Mouse (Mus musculus): Measurements from ENCODE around the gene Ninj1. TPM values are rescaled to one million over a fixed set of nuclear protein-coding genes. Genes with fewer than 3 reads are reported as not detected.

The Ninj1 gene
- polyA plus RNA-seq, 1 experiment from 2014 or later = 122 TPM

DNA sequence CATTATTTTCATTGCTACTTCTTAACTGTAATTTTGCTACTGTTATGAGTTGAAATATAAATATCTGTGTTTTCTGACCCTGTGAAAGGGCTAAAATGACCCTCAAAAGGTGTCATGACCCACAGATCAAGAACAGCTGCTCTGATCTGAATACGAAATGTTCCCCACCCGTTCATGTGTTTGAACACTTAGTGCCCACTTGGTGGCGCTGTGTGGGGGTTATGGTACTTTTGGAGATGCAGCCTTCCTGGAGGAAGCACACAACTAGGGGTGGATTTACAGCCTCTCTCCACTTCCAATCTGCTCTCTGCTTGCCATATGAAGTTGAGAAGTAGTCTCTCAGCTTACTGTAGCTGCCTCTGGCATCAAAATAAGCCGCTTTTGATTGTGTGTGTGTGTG lies 47.4 kb downstream of the Ninj1 start:
- H3K9ac ChIP-seq (ENCODE audit: low read depth, low read length) = no peak overlapping the region
- no peaks in the 10 kb centered on the region for H3K4me1 ChIP-seq (replicated peaks; ENCODE audit: insufficient read depth, low read length)
- H3K4me3 ChIP-seq (replicated peaks; ENCODE audit: low read depth, low read length) = no peak overlapping the region
- H3K27ac ChIP-seq = peak overlapping the region; percentile 36; the same call in 1 of the 2 replicates
- no peaks in the 10 kb centered on the region for H3K27me3 ChIP-seq (ENCODE audit: insufficient read depth, low read length)
- 97% methylated on average over 4 of the region's 4 CpGs for WGBS
- H3K36me3 ChIP-seq (ENCODE audit: insufficient read depth, low read length) = no peaks in the 10 kb centered on the region
- H3K4me2 ChIP-seq (ENCODE audit: low read length) = no peak overlapping the region
- DNase-seq (ENCODE audit: low spot score) = no peak
- no peak for ATAC-seq (replicated peaks; ENCODE audit: low FRiP score, low read depth)
- TF ChIP-seq CTCF (IDR thresholded peaks at IDR 0.05; ENCODE audit: low read depth) = peak; percentile 18; the same call in 1 of the 2 replicates
- H3K9me3 ChIP-seq (replicated peaks; ENCODE audit: low read length) = peaks cover 4% of the 10 kb centered on the region; the same call in 1 of the 2 replicates

DNA sequence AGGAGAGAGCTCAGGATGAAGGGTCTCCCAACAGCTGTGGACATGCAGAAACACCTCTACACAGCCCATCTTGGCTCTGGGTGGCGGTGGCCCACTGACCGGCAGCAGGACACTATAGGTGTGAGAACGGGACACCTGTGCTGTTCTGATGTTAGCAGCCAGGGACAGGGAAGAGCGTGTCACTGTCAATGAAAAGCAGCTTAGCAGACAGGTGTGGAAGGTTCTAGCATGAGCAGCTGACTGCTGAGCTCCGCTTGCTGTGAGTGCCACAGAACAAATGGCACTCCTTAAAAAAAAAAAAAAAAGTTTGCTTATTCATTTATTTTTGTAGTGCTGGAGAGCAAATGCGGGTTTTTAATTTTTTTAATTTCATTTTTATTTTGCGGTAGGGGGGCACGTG lies 50.3 kb downstream of the Ninj1 start:
- 88% methylated on average over 8 of the region's 8 CpGs for WGBS
- no peaks in the 10 kb centered on the region for H3K4me1 ChIP-seq (replicated peaks; ENCODE audit: insufficient read depth, low read length)
- no peak overlapping the region for H3K9ac ChIP-seq (ENCODE audit: low read depth, low read length)
- H3K27me3 ChIP-seq (ENCODE audit: insufficient read depth, low read length) = no peaks in the 10 kb centered on the region
- TF ChIP-seq CTCF (IDR thresholded peaks at IDR 0.05; ENCODE audit: low read depth) = no peak
- no peaks in the 10 kb centered on the region for H3K36me3 ChIP-seq (ENCODE audit: insufficient read depth, low read length)
- no peak overlapping the region for H3K4me2 ChIP-seq (ENCODE audit: low read length)
- no peak overlapping the region for H3K4me3 ChIP-seq (replicated peaks; ENCODE audit: low read depth, low read length)
- ATAC-seq (replicated peaks; ENCODE audit: low FRiP score, low read depth) = no peak
- DNase-seq (ENCODE audit: low spot score) = no peak
- no peak overlapping the region for H3K27ac ChIP-seq
- H3K9me3 ChIP-seq (replicated peaks; ENCODE audit: low read length) = peaks cover 3% of the 10 kb centered on the region; the same call in 1 of the 2 replicates

- TF ChIP-seq CTCF (IDR thresholded peaks at IDR 0.05; ENCODE audit: low read depth) = no peak
- Histone ChIP-seq H3K27ac (no peak overlapping the region), H3K9ac (ENCODE audit: low read depth, low read length) (no peak overlapping the region), H3K4me3 (replicated peaks; ENCODE audit: low read depth, low read length) (no peak overlapping the region), H3K4me1 (replicated peaks; ENCODE audit: insufficient read depth, low read length) (no peaks in the 10 kb centered on the region), H3K27me3 (ENCODE audit: insufficient read depth, low read length) (no peaks in the 10 kb centered on the region), H3K4me2 (ENCODE audit: low read length) (no peak overlapping the region), H3K9me3 (replicated peaks; ENCODE audit: low read length) (no peaks in the 10 kb centered on the region), H3K36me3 (ENCODE audit: insufficient read depth, low read length) (no peaks in the 10 kb centered on the region)
- no peak for ATAC-seq (replicated peaks; ENCODE audit: low FRiP score, low read depth)
- no peak for DNase-seq (ENCODE audit: low spot score)
- WGBS = 92% methylated on average over 8 of the region's 8 CpGs
Observed at GRCm38 (mm10) chr13:49238737-49239136, 51.5 kb downstream of the Ninj1 start.

GRCm38 (mm10) chr13:49242321-49243065 lies 55.2 kb downstream of the Ninj1 start:
- 58% methylated on average over 9 of the region's 9 CpGs for WGBS
- no peaks in the 10 kb centered on the region for H3K9me3 ChIP-seq (replicated peaks; ENCODE audit: low read length)
- H3K36me3 ChIP-seq (ENCODE audit: insufficient read depth, low read length) = no peaks in the 10 kb centered on the region
- no peak for TF ChIP-seq CTCF (IDR thresholded peaks at IDR 0.05; ENCODE audit: low read depth)
- DNase-seq (ENCODE audit: low spot score) (no peak), ATAC-seq (replicated peaks; ENCODE audit: low FRiP score, low read depth) (no peak)
- H3K4me3 ChIP-seq (replicated peaks; ENCODE audit: low read depth, low read length) = no peak overlapping the region
- H3K27ac ChIP-seq = no peak overlapping the region
- H3K9ac ChIP-seq (ENCODE audit: low read depth, low read length) = no peak overlapping the region
- H3K4me2 ChIP-seq (ENCODE audit: low read length) = no peak overlapping the region
- H3K27me3 ChIP-seq (ENCODE audit: insufficient read depth, low read length) = no peaks in the 10 kb centered on the region
- H3K4me1 ChIP-seq (replicated peaks; ENCODE audit: insufficient read depth, low read length) = peaks cover under 1% of the 10 kb centered on the region; the same call in 1 of the 2 replicates

GRCm38 (mm10) chr13:49243492-49243891 lies 56.2 kb downstream of the Ninj1 start:
- WGBS = 97% methylated on average over 2 of the region's 2 CpGs
- Histone ChIP-seq H3K27me3 (ENCODE audit: insufficient read depth, low read length) (no peaks in the 10 kb centered on the region), H3K9ac (ENCODE audit: low read depth, low read length) (no peak overlapping the region), H3K4me2 (ENCODE audit: low read length) (no peak overlapping the region), H3K9me3 (replicated peaks; ENCODE audit: low read length) (no peaks in the 10 kb centered on the region), H3K36me3 (ENCODE audit: insufficient read depth, low read length) (no peaks in the 10 kb centered on the region), H3K4me3 (replicated peaks; ENCODE audit: low read depth, low read length) (no peak overlapping the region), H3K27ac (no peak overlapping the region), H3K4me1 (replicated peaks; ENCODE audit: insufficient read depth, low read length) (peaks cover 7% of the 10 kb centered on the region; the same call in 1 of the 2 replicates)
- no peak for DNase-seq (ENCODE audit: low spot score)
- ATAC-seq (replicated peaks; ENCODE audit: low FRiP score, low read depth) = no peak
- TF ChIP-seq CTCF (IDR thresholded peaks at IDR 0.05; ENCODE audit: low read depth) = no peak

DNA sequence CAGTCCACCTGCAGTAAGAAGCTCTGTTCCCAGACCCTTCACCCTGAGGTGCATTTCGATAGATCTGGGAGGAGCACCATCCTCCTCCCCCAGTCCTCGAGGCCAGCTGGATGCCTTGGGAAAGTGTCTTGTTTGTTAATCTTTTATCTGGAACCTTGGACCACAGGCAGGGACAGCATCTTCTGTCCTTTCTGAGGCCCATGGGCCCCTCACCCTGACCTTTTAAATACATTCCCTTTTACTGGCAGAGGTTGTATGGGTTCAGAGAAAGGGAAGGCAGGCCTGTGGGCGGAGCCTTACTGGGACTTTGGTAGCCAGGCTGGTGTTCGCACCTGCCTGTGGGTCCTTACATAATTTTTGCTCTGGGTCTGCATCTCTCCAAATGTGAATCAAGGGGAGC lies 58.0 kb downstream of the Ninj1 start:
- Histone ChIP-seq H3K9ac (ENCODE audit: low read depth, low read length) (no peak overlapping the region), H3K27ac (peak overlapping the region; percentile 62), H3K4me2 (ENCODE audit: low read length) (no peak overlapping the region), H3K4me1 (replicated peaks; ENCODE audit: insufficient read depth, low read length) (peaks cover 7% of the 10 kb centered on the region; the same call in 1 of the 2 replicates), H3K4me3 (replicated peaks; ENCODE audit: low read depth, low read length) (no peak overlapping the region), H3K36me3 (ENCODE audit: insufficient read depth, low read length) (no peaks in the 10 kb centered on the region), H3K9me3 (replicated peaks; ENCODE audit: low read length) (no peaks in the 10 kb centered on the region), H3K27me3 (ENCODE audit: insufficient read depth, low read length) (no peaks in the 10 kb centered on the region)
- 68% methylated on average over 4 of the region's 4 CpGs for WGBS
- DNase-seq (ENCODE audit: low spot score) (peak; percentile 25), ATAC-seq (replicated peaks; ENCODE audit: low FRiP score, low read depth) (peak; percentile 29; the same call in 1 of the 2 replicates)
- no peak for TF ChIP-seq CTCF (IDR thresholded peaks at IDR 0.05; ENCODE audit: low read depth)

Other genes with a start within 250 kb of the Ninj1 start
- 26.6 and 28.6 TPM in 2 replicates for gene Fam120a, start 219.5 kb upstream of the Ninj1 start, polyA plus RNA-seq (2015; fragmentation: Nextera tagmentation; extraction: Ambion mirVana)
- gene Wnk2, start 39.5 kb upstream of the Ninj1 start, polyA plus RNA-seq (2015; fragmentation: Nextera tagmentation; extraction: Ambion mirVana) = 0.50 and 0.60 TPM in 2 replicates
- gene Card19, start 28.6 kb downstream of the Ninj1 start, polyA plus RNA-seq (2015; fragmentation: Nextera tagmentation; extraction: Ambion mirVana) = 71.3 and 77.0 TPM in 2 replicates
- 41.8 and 44.8 TPM in 2 replicates for gene Susd3, start 61.2 kb downstream of the Ninj1 start, polyA plus RNA-seq (2015; fragmentation: Nextera tagmentation; extraction: Ambion mirVana)
- gene Fgd3, start 132.8 kb downstream of the Ninj1 start, polyA plus RNA-seq (2015; fragmentation: Nextera tagmentation; extraction: Ambion mirVana) = 0.97 and 1.0 TPM in 2 replicates
- 23.1 and 23.4 TPM in 2 replicates for gene Bicd2, start 154.1 kb downstream of the Ninj1 start, polyA plus RNA-seq (2015; fragmentation: Nextera tagmentation; extraction: Ambion mirVana)
- gene Ippk, start 233.8 kb downstream of the Ninj1 start, polyA plus RNA-seq (2015; fragmentation: Nextera tagmentation; extraction: Ambion mirVana) = 13.5 and 14.3 TPM in 2 replicates